Mouse (Mus musculus) midbrain, embryonic 11.5 days (tissue): ENCODE data around the gene Kctd18. TPM values are rescaled to one million over a fixed set of nuclear protein-coding genes. Genes with fewer than 3 reads are reported as not detected.
A peak's percentile ranks its signal among the peaks of the same experiment; 100 is the strongest.
"Not testable (repeated sequence)": the region's sequence is repeated elsewhere in the genome, so short reads cannot be mapped to it uniquely, and the experiment has no call there.

ENCODE experiments used
- ATAC-seq: fragments of 200-750 bp; cut with Nextera tagmentation; 2 replicates; pipeline ENCODE4 v1.8.0; 2017; ENCODE audit warnings: moderate TSS enrichment, moderate library complexity; ENCODE audit not compliant: low FRiP score
- DNase-seq: peaks from one replicate; pipeline ENCODE4 v3.0.0; 2015; ENCODE audit warnings: low spot score; ENCODE audit errors: missing footprints
- H3K27ac ChIP-seq: fragments of 300-500 bp; sonication (generic); 2 replicates; pipeline ENCODE4 v1.5.1; 2014; ENCODE audit warnings: low read depth, low read length
- H3K27me3 ChIP-seq: fragments of 300-500 bp; sonication (generic); 2 replicates; pipeline ENCODE4 v1.6.1; 2014; ENCODE audit warnings: mild to moderate bottlenecking, low read length, moderate library complexity, mixed read lengths; ENCODE audit not compliant: control insufficient read depth, insufficient read depth
- H3K36me3 ChIP-seq: fragments of 300-500 bp; sonication (generic); 2 replicates; pipeline ENCODE4 v1.6.1; 2014; ENCODE audit warnings: mild to moderate bottlenecking, low read length, moderate library complexity, mixed read lengths; ENCODE audit not compliant: control insufficient read depth, insufficient read depth
- H3K4me1 ChIP-seq: fragments of 300-500 bp; sonication (generic); 2 replicates; pipeline ENCODE4 v1.6.1; 2014; ENCODE audit warnings: low read length; ENCODE audit not compliant: control insufficient read depth, insufficient read depth
- H3K4me2 ChIP-seq: fragments of 300-500 bp; sonication (generic); 2 replicates; pipeline ENCODE4 v1.6.1; 2014; ENCODE audit warnings: mild to moderate bottlenecking, moderate library complexity
- H3K4me3 ChIP-seq: fragments of 300-500 bp; sonication (generic); 2 replicates; pipeline ENCODE4 v1.5.1; 2014; ENCODE audit warnings: low read depth, low read length
- H3K9ac ChIP-seq: fragments of 300-500 bp; sonication (generic); 2 replicates; pipeline ENCODE4 v1.6.1; 2014; ENCODE audit warnings: low read length
- H3K9me3 ChIP-seq: fragments of 300-500 bp; sonication (generic); 2 replicates; pipeline ENCODE4 v1.6.1; 2016; ENCODE audit warnings: low read length; ENCODE audit not compliant: control insufficient read depth
- WGBS: fragments of 180-500 bp; shearing (Covaris S2); extraction: QIAGEN DNeasy Blood & Tissue Kit; methylation state at CpG from one replicate; pipeline ENCODE4 v1.1.7; 2014; 5-methylcytosine and 5-hydroxymethylcytosine counted together
- polyA plus RNA-seq: library from polyadenylated mRNA; unstranded; fragments of >200 nt; fragmentation: Nextera tagmentation; extraction: Ambion mirVana; gene quantifications from 2 replicates; pipeline ENCODE4 v1.2.1, GENCODE M21; 2014

Gene Kctd18
- polyA plus RNA-seq, 1 experiment from 2014 or later = 18.1 TPM

GRCm38 (mm10) chr1:58046721-58047290 is 28.1 kb upstream of the Kctd18 start:
- H3K4me2 ChIP-seq = no peak overlapping the region
- no peak overlapping the region for H3K9ac ChIP-seq
- WGBS = 63% methylated on average over 3 of the region's 3 CpGs
- H3K27me3 ChIP-seq = no peaks in the 10 kb centered on the region
- no peaks in the 10 kb centered on the region for H3K9me3 ChIP-seq
- no peaks in the 10 kb centered on the region for H3K36me3 ChIP-seq
- H3K27ac ChIP-seq = no peak overlapping the region
- H3K4me3 ChIP-seq = no peak overlapping the region
- ATAC-seq (no peak; the same call in 1 of the 2 replicates), DNase-seq (no peak)
- no peaks in the 10 kb centered on the region for H3K4me1 ChIP-seq

- DNase-seq (no peak), ATAC-seq (no peak)
- 71% methylated on average over 5 of the region's 5 CpGs for WGBS
Measured at GRCm38 (mm10) chr1:58045546-58045945, 26.8 kb upstream of the Kctd18 start.

GRCm38 (mm10) chr1:58045076-58045475 is 26.3 kb upstream of the Kctd18 start:
- no peaks in the 10 kb centered on the region for H3K4me1 ChIP-seq
- H3K9ac ChIP-seq = no peak overlapping the region
- no peak for ATAC-seq
- H3K9me3 ChIP-seq = no peaks in the 10 kb centered on the region
- H3K27me3 ChIP-seq = no peaks in the 10 kb centered on the region
- 85% methylated on average over 3 of the region's 3 CpGs for WGBS
- no peak for DNase-seq
- no peaks in the 10 kb centered on the region for H3K36me3 ChIP-seq
- no peak overlapping the region for H3K4me3 ChIP-seq
- H3K27ac ChIP-seq = no peak overlapping the region
- no peak overlapping the region for H3K4me2 ChIP-seq

More at GRCm38 (mm10) chr1:58045546-58045945, 26.8 kb upstream of the Kctd18 start:
- Histone ChIP-seq H3K27ac (no peak overlapping the region), H3K9ac (no peak overlapping the region), H3K4me2 (no peak overlapping the region), H3K9me3 (no peaks in the 10 kb centered on the region), H3K4me3 (no peak overlapping the region), H3K36me3 (no peaks in the 10 kb centered on the region), H3K4me1 (no peaks in the 10 kb centered on the region), H3K27me3 (no peaks in the 10 kb centered on the region)

GRCm38 (mm10) chr1:58037306-58037705 is 18.6 kb upstream of the Kctd18 start:
- not testable (repeated sequence) for H3K36me3 ChIP-seq, H3K9ac ChIP-seq, H3K4me3 ChIP-seq, H3K4me2 ChIP-seq, H3K27me3 ChIP-seq, H3K9me3 ChIP-seq, ATAC-seq, DNase-seq, H3K4me1 ChIP-seq, H3K27ac ChIP-seq
- 92% methylated on average over 9 of the region's 9 CpGs for WGBS

GRCm38 (mm10) chr1:58031160-58031769 is 12.5 kb upstream of the Kctd18 start:
- DNase-seq (peak; percentile 94), ATAC-seq (peak; percentile 68; the same call in 1 of the 2 replicates)
- Histone ChIP-seq H3K9ac (no peak overlapping the region), H3K4me2 (no peak overlapping the region), H3K9me3 (no peaks in the 10 kb centered on the region), H3K27me3 (no peaks in the 10 kb centered on the region), H3K4me1 (no peaks in the 10 kb centered on the region), H3K4me3 (no peak overlapping the region), H3K36me3 (no peaks in the 10 kb centered on the region), H3K27ac (no peak overlapping the region)
- WGBS = 63% methylated on average over 10 of the region's 10 CpGs

GRCm38 (mm10) chr1:58030156-58030871 is 11.6 kb upstream of the Kctd18 start:
- H3K27me3 ChIP-seq = no peaks in the 10 kb centered on the region
- H3K36me3 ChIP-seq = no peaks in the 10 kb centered on the region
- no peak for ATAC-seq
- H3K27ac ChIP-seq = no peak overlapping the region
- 42% methylated on average over 13 of the region's 13 CpGs for WGBS
- no peak overlapping the region for H3K4me3 ChIP-seq
- H3K4me2 ChIP-seq = peak overlapping the region; percentile 2; the same call in 1 of the 2 replicates
- peak overlapping the region; percentile 12; the same call in 1 of the 2 replicates for H3K9ac ChIP-seq
- no peaks in the 10 kb centered on the region for H3K9me3 ChIP-seq
- H3K4me1 ChIP-seq = no peaks in the 10 kb centered on the region
- DNase-seq = no peak

- 13% methylated on average over 12 of the region's 12 CpGs for WGBS
- DNase-seq (no peak), ATAC-seq (no peak; the same call in 1 of the 2 replicates)
- no peaks in the 10 kb centered on the region for H3K4me1 ChIP-seq
- H3K4me2 ChIP-seq = peak within 1 kb of the TSS; percentile 2; the same call in 1 of the 2 replicates
- H3K9ac ChIP-seq = peak within 1 kb of the TSS; percentile 13; the same call in 1 of the 2 replicates
- no peaks in the 10 kb centered on the region for H3K27me3 ChIP-seq
- H3K36me3 ChIP-seq = no peaks in the 10 kb centered on the region
- H3K27ac ChIP-seq = no peak within 1 kb of the TSS
- no peak within 1 kb of the TSS for H3K4me3 ChIP-seq
- no peaks in the 10 kb centered on the region for H3K9me3 ChIP-seq
Measured at GRCm38 (mm10) chr1:58029636-58030117, 10.9 kb upstream of the Kctd18 start, which contains the start of gene Aox1. Aox1 (plus strand) TSS chr1:58029931.

- H3K4me1 ChIP-seq = no peaks in the 10 kb centered on the region
- H3K27ac ChIP-seq = no peak overlapping the region
- H3K4me2 ChIP-seq = no peak overlapping the region
- 79% methylated on average over 7 of the region's 7 CpGs for WGBS
- H3K27me3 ChIP-seq = no peaks in the 10 kb centered on the region
- ATAC-seq = no peak
- H3K9me3 ChIP-seq = no peaks in the 10 kb centered on the region
- no peaks in the 10 kb centered on the region for H3K36me3 ChIP-seq
- no peak overlapping the region for H3K9ac ChIP-seq
- H3K4me3 ChIP-seq = no peak overlapping the region
- no peak for DNase-seq
Measured at GRCm38 (mm10) chr1:58027707-58028106, 9.0 kb upstream of the Kctd18 start.

- not testable (repeated sequence) for DNase-seq, ATAC-seq, H3K4me2 ChIP-seq, H3K27me3 ChIP-seq, H3K27ac ChIP-seq, H3K4me1 ChIP-seq, H3K9ac ChIP-seq, H3K4me3 ChIP-seq, H3K9me3 ChIP-seq, H3K36me3 ChIP-seq
- WGBS = 95% methylated on average over 7 of the region's 7 CpGs
Measured at GRCm38 (mm10) chr1:58006388-58006787, 12.4 kb downstream of the Kctd18 start.
